Mouse (Mus musculus): ENCODE measurements around the gene Tmco5.
"Not testable (repeated sequence)": the region's sequence is repeated elsewhere in the genome, so short reads cannot be mapped to it uniquely, and the experiment has no call there.

The Tmco5 gene

DNA sequence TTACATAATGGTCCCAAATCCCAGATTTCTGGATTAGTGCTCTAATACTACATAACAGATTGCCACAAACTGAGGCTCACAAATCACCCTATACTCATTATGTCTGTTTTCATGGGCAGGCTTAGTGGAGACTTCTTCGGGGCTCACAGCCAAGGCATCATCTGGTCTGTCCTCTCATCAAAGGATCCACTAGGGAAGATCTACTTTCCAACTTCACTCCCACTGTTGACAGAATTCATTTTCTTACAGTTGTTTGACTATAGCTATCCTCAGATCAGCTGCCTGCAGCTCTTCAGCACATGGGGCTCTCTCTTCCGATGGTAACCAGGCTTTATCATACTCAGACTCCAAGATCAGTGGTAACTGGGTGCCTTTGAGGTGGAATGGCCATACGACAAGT is 45.2 kb downstream of the Tmco5 start:
- DNase-seq: no peak

DNA sequence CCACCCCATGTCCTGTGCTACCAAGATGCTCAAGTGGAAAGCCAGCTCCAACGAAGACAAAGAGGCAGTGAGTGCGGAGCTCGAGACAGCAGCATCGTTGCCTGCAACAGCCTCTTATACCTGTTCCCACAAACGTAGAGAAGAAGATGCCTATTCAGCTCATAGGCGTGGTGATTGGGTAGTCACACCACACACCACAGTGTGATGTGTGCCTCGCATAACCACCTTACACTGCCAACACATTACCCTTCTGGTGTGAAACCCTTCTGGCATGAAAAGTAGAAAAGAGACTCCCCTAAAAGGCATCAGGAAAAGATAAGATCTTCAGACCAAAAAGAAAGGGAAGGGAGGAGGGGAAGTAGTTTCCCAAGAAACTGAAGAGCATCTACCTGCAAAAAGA is 45.8 kb downstream of the Tmco5 start:
- DNase-seq: no peak

DNA sequence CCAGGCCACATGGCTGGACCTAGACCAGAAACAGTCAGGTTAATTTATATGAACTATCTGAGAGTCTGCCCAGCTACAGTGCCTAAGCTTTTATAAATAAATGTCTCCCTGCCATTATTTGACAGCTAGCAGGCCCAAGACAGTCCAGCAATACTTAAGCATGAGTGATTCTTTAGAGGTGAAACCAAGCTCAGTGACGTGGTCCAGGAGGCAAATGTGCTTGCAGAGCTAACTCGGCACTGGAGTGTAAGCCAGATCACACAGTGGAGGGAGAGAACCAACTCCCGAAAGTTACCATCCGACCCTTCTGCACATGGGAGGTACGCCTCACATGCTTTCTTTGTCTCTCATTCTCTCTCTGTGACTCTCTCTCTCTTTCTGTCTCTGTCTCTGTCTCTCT is 46.7 kb downstream of the Tmco5 start:
- DNase-seq: no peak

DNA sequence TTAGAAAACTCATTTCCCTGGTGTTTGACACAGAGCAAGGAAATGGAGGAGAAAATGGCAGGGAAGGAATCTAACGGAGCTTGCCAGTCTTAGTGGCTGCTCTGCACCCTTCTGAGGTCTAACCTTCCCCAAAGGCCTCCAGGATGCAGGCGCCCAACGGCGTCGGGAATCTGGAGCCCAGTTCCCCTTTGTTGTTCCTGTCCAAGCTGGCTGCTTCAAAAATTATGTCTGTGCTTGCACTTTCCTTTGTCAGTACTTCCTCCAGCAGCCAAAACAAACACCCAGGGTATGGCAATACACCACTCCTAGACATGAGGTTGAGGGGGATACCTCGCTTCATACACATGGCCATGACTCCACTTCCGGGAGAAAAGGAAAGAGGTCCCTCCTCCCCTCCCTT is 53.7 kb downstream of the Tmco5 start:
- DNase-seq: no peak

DNA sequence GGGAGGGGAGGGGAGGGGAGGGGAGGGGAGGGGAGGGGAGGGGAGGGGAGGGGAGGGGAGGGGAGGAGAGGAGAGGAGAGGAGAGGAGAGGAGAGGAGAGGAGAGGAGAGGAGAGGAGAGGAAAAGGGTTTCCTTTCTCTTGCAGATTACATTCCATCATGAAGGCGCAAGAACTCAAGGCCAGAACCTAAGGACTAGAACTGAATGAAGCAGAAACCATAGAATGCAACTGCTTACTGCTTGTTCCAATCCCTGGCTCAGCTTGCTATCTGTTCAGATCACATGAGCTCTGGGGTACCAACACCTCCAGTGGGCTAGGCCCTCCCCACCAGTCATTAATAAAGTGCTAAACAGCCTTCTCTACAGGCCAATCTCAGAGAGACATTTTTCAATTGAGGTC is 55.7 kb downstream of the Tmco5 start:
- DNase-seq: not testable (repeated sequence)

DNA sequence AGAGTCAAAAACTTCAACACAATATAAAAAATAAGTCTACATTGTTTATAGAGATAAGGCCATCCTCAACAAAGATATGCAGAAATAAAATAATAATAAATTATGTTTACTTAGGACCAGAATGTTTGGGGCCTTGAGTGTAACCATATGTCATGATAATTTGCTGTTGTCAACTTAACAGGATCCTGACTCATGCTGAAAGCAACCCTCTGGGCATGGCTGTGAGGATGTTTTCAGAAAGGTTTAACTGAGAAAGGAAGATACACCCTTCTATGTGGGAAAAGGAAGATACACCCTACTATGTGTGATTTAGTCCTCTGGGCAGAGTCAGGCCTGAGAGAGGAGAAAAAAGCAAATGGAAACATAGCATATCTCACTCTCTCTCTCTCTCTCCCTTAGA is 56.3 kb downstream of the Tmco5 start:
- no peak for DNase-seq

DNA sequence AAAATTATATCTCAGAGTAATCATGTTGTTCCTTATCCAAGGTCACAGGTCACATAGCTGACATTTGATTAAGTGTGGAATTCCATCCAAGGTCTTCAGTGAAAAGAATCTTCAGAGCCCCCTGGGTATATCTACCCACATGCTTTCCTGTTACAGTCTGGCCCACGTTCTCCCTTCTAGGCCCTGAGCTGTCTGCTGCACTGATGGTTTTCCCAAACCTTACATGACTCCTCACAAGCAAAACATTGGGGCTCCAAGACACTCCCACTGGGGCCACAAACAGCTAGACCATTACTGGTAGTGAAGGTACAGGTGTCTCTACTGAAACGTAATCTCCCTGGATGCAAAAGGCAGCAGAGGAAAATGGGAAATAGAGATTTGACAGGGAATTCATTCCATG is 57.9 kb downstream of the Tmco5 start:
- no peak for DNase-seq

DNA sequence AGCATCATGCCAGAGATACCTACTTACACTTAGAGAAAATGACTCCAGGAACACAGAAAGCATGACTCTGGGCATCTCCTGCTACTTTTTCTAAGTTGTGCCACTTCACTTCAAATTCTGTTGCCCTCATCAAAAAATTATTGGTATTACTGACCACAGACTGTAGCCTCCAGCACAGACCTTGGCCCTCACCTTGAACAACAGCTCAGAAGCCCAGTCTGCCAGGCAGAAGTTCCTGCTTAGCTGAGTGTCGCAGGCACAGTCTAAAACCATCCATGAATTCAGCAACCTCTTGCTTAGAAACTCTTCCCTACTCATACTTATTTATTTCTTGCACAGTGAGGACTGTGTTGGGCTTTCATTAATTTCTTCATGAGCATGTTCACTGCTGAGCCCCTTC is 58.7 kb downstream of the Tmco5 start:
- no peak for DNase-seq

DNA sequence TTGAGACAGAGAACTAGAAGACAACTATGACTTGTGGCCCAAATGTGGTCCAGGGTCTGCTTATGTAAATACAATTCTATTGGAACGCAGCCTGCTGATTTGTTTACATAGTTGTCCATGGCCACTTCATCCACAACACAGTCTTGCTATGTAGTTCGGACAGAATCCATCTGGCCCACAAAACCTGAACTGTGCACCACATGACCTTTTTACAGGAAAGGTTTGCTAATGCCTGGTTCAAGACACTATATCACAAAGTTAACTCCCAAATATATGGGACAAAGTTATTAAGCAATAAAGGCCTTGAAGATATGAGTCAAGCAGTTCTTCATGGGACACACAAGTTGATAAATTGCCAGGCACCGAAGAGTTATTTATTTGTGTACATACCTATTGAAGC is 63.3 kb downstream of the Tmco5 start:
- peak; percentile 57 for DNase-seq
